Mouse (Mus musculus): ENCODE data around the gene S1pr3. TPM values are rescaled to one million over a fixed set of nuclear protein-coding genes. Genes with fewer than 3 reads are reported as not detected.
A peak's percentile ranks its signal among the peaks of the same experiment; 100 is the strongest.

Gene S1pr3
- polyA plus RNA-seq, 1 experiment from 2014 or later = 37.7 TPM

DNA sequence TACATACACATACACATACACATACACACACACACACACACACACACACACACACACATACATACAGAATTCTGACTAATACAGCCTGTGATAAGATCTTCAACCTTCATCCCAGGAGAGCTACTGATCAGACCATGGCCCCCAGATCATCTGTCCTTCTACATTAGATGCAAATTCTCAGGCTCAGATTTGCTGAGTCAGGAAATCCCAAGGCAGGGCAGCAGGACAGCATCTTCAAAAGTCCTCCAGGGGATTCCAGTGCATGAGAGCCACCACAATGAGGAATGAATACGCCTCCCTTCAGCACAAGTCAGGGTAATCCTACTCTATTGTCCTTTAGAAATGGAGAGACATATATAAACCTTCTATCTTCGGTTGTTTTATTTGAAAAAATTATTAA lies 23.5 kb upstream of the S1pr3 start:
- Histone ChIP-seq H3K9ac (no peak overlapping the region), H3K36me3 (no peaks in the 10 kb centered on the region), H3K4me1 (no peaks in the 10 kb centered on the region), H3K27ac (no peak overlapping the region), H3K27me3 (replicated peaks) (no peaks in the 10 kb centered on the region), H3K9me3 (no peaks in the 10 kb centered on the region), H3K4me2 (no peak overlapping the region), H3K4me3 (replicated peaks) (no peak overlapping the region)
- 66% methylated on average over 2 of the region's 2 CpGs for WGBS
- no peak for ATAC-seq (ENCODE audit: insufficient read depth, low FRiP score, low read depth)

DNA sequence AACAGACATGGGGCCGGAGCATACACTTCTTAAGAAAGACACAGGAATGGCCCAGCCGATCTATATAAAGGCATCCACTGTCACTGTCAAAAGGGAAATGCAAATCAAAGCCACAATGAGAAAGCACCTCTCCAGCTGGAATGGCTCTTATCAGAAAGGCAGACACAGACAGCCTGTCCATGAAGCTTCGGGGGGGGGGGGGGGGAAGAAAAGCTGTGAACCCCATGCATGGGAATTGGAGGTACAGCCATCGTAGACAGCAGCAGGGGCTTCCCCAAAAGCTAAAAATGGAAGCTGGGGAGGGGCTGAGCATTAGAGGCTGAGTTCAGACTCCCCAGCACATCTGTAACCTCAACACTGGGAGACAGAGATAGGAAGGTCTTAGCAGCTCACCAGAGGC lies 20.5 kb upstream of the S1pr3 start:
- Histone ChIP-seq H3K4me3 (replicated peaks) (no peak overlapping the region), H3K4me1 (no peaks in the 10 kb centered on the region), H3K27ac (no peak overlapping the region), H3K36me3 (no peaks in the 10 kb centered on the region), H3K9ac (no peak overlapping the region), H3K4me2 (no peak overlapping the region), H3K27me3 (replicated peaks) (no peaks in the 10 kb centered on the region), H3K9me3 (no peaks in the 10 kb centered on the region)
- 54% methylated on average over 4 of the region's 4 CpGs for WGBS
- no peak for ATAC-seq (ENCODE audit: insufficient read depth, low FRiP score, low read depth)

DNA sequence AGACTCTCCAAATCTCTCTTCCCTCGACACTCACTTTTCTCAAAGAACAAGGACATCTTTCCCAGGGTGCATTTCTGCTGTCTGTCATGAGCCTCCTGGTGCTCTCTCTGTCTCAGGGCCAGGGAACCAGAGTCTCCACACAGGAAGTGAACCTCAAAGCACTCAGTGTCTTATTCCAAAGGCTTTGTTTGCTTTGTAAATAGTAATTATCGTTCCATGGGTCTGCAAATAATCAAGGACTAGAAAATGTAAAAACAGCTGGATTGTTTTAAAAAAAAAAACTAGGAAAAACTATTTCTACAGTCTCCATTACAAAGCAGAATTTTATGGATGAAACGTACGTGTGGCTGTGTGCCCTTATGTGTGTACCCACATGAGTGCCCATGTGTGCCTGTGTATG lies 18.0 kb upstream of the S1pr3 start:
- no peaks in the 10 kb centered on the region for H3K9me3 ChIP-seq
- 38% methylated on average over 4 of the region's 4 CpGs for WGBS

DNA sequence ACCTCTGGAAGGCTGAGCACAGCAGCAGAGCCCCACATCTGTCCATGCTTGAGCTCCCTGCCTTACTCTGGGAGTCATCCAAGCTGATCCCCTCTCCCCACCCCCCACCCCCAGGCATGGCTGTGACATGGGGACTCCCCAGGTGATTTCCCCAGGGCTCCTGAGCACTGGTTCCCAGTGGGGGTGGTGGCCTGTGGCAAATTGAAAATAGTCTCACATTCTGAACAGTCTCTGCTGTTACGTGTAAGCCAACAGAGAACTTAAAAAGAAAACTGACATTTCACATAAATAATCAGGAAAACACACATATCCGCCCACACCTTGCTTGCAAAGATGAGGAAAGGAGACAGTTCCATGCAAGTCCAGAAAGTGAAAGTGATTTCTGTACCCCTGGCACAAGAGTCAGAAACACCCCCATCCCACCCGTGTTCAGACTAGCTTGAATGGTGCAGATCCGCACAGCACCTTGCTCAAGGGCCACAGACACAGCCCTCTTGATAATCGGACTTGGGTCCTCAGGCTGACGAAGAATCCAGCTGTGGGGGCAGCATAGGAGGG lies 17.0 kb upstream of the S1pr3 start:
- WGBS = 79% methylated on average over 6 of the region's 6 CpGs
- H3K9ac ChIP-seq = no peak overlapping the region
- no peak overlapping the region for H3K4me2 ChIP-seq
- no peaks in the 10 kb centered on the region for H3K36me3 ChIP-seq
- no peak overlapping the region for H3K27ac ChIP-seq
- H3K4me1 ChIP-seq = no peaks in the 10 kb centered on the region
- H3K9me3 ChIP-seq = no peaks in the 10 kb centered on the region
- no peak overlapping the region for H3K4me3 ChIP-seq (replicated peaks)
- no peak for ATAC-seq (ENCODE audit: insufficient read depth, low FRiP score, low read depth)
- H3K27me3 ChIP-seq (replicated peaks) = no peaks in the 10 kb centered on the region

More for the DNA sequence above, 18.0 kb upstream of the S1pr3 start:
- Histone ChIP-seq H3K9ac (no peak overlapping the region), H3K4me1 (no peaks in the 10 kb centered on the region), H3K4me3 (replicated peaks) (no peak overlapping the region), H3K36me3 (no peaks in the 10 kb centered on the region), H3K27ac (no peak overlapping the region; the same call in 1 of the 2 replicates), H3K4me2 (no peak overlapping the region), H3K27me3 (replicated peaks) (no peaks in the 10 kb centered on the region)
- no peak; the same call in 1 of the 2 replicates for ATAC-seq (ENCODE audit: insufficient read depth, low FRiP score, low read depth)

DNA sequence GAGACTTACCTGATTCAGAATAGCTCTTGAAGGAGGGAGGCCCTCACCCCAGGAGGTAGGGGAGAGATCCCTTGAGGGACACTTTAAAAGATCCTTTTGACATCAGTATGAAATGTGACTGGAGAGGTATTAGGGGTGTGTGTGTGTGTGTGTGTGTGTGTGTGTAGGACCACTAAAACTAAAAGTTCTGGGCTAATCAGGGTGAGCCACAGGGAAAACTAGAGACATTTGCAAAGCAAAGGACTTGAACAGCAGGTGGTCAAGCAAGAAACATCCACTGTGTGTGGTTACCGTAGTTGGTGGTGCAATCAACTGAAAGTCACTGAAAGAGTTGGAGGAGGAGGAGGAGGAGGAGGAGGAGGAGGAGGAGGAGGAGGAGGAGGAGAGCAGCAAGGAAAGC lies 16.2 kb upstream of the S1pr3 start:
- H3K36me3 ChIP-seq = no peaks in the 10 kb centered on the region
- WGBS = 71% methylated on average over 1 of the region's 1 CpGs
- ATAC-seq (ENCODE audit: insufficient read depth, low FRiP score, low read depth) = no peak

DNA sequence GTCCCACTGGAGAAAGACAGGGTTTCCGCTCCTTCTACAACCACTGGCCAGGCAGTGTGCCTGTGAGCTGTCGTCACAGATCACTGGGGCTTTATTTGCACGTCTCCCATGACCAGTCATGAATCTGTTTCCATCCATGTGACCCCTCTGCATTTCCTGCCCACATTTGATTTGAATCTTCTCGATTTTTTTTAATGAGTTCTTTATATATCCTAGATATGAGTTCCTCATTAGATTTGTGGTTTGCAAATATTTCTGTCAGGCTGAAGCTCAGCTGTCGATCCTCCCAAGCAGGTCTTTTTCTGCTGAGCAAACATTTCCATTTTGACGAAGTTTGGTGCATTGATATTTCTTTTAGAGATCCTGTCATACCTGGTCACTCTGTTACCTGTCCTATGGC lies 10.6 kb upstream of the S1pr3 start:
- H3K27ac ChIP-seq = no peak overlapping the region
- H3K4me1 ChIP-seq = peaks cover 4% of the 10 kb centered on the region; the same call in 1 of the 2 replicates
- no peak overlapping the region for H3K4me2 ChIP-seq
- H3K27me3 ChIP-seq (replicated peaks) = no peaks in the 10 kb centered on the region
- H3K4me3 ChIP-seq (replicated peaks) = no peak overlapping the region
- WGBS = 71% methylated on average over 6 of the region's 6 CpGs
- H3K36me3 ChIP-seq = no peaks in the 10 kb centered on the region
- no peak overlapping the region for H3K9ac ChIP-seq
- no peaks in the 10 kb centered on the region for H3K9me3 ChIP-seq
- no peak for ATAC-seq (ENCODE audit: insufficient read depth, low FRiP score, low read depth)

More for the DNA sequence above, 16.2 kb upstream of the S1pr3 start:
- no peaks in the 10 kb centered on the region for H3K27me3 ChIP-seq (replicated peaks)
- no peaks in the 10 kb centered on the region for H3K4me1 ChIP-seq
- H3K4me2 ChIP-seq = no peak overlapping the region
- H3K9me3 ChIP-seq = no peaks in the 10 kb centered on the region
- no peak overlapping the region for H3K27ac ChIP-seq
- no peak overlapping the region for H3K4me3 ChIP-seq (replicated peaks)
- H3K9ac ChIP-seq = no peak overlapping the region

DNA sequence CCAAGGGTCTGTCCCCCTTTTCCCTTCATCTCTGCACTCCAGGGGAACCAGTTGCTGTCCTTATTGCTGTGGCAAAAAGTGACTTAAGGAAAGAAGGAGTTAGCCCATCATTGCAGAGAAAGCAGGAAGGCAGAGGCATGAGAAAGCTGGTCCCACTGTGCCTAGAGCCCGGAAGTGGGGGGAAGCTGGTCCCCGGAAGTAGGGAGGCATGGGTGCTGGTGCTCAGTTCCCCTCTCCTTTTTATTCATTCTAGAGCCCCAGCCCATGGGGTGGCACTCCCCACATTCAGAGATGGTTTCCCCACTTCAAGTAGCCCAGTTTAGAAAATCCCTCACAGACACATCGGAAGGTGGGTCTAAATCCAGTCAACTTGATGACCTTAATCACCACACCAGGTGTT lies 8.9 kb upstream of the S1pr3 start:
- Histone ChIP-seq H3K9me3 (no peaks in the 10 kb centered on the region), H3K4me1 (peaks cover 4% of the 10 kb centered on the region; the same call in 1 of the 2 replicates), H3K27ac (no peak overlapping the region), H3K27me3 (replicated peaks) (no peaks in the 10 kb centered on the region), H3K9ac (no peak overlapping the region), H3K4me2 (no peak overlapping the region), H3K36me3 (no peaks in the 10 kb centered on the region), H3K4me3 (replicated peaks) (no peak overlapping the region)
- WGBS = 89% methylated on average over 3 of the region's 3 CpGs
- ATAC-seq (ENCODE audit: insufficient read depth, low FRiP score, low read depth) = no peak

DNA sequence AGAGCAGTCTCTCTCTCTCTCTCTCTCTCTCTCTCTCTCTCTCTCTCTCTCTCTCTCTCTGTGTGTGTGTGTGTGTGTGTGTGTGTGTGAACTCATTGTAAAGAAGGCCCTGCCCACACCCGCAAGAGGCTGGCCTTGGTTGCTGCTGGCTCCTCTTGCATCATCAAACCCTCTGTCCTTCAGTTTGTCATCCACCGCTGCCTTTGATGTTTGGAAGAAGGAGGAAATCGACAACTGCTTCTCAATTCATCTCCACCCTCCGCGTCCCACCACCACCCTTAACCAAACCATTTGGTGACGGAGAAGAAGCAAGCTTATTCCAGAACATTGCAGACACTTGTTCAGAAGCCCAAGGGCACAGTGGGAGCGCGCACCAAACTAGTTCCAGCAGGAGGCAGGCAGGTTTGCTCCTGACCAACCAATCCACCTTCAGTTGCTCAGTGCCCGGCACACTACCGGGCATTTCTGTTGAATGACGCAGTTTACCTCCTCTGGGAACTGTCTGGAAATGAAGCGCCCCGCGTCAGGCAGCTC lies 8.2 kb upstream of the S1pr3 start:
- H3K4me3 ChIP-seq (replicated peaks) = peak overlapping the region; percentile 34
- peak; percentile 53; the same call in 1 of the 2 replicates for ATAC-seq (ENCODE audit: insufficient read depth, low FRiP score, low read depth)
- H3K36me3 ChIP-seq = no peaks in the 10 kb centered on the region
- H3K9me3 ChIP-seq = no peaks in the 10 kb centered on the region
- H3K9ac ChIP-seq = no peak overlapping the region
- peaks cover 4% of the 10 kb centered on the region; the same call in 1 of the 2 replicates for H3K4me1 ChIP-seq
- WGBS = 24% methylated on average over 14 of the region's 14 CpGs
- H3K4me2 ChIP-seq = peak overlapping the region; percentile 81
- no peaks in the 10 kb centered on the region for H3K27me3 ChIP-seq (replicated peaks)
- no peak overlapping the region for H3K27ac ChIP-seq

DNA sequence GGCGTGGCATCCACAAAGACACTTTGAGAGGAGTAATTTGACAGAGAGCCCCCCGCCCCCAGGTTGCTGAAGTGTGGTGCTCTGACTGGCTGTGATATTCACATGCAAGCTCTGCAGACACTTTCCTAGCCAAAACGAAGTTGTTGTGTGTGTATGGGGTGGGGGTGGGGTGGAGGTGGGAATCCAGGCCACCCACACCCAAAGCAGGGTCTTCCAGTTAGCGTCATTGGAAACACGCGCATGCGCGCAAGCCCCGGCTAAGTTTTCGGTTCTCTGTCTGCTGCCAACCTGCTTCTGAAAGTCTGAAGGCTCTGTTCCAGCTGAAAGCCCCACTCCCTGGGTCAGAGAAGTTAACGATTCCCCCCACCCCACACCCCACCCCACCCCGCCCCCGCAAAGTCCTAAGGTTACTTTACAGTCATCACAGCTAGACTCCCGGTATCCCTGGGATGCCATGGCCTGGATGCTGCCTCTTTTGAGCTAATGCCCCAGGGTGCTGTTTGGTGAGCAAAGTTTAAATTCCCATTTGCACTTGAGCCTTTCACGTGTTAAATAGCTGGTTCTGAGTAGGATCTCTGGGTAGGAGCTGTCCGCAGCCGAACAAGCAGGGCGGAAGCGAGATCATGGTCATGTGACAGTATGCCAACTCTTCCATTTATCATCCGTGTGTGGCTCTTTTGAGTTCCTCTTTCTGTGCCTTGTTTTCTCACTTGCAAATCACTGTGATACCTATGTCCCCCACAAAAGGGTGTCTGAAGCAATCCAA lies 7.5 kb upstream of the S1pr3 start:
- Histone ChIP-seq H3K27ac (no peak overlapping the region), H3K4me3 (replicated peaks) (peak overlapping the region; percentile 34), H3K36me3 (no peaks in the 10 kb centered on the region), H3K9ac (no peak overlapping the region), H3K9me3 (no peaks in the 10 kb centered on the region), H3K27me3 (replicated peaks) (no peaks in the 10 kb centered on the region), H3K4me2 (peak overlapping the region; percentile 81), H3K4me1 (peaks cover 4% of the 10 kb centered on the region; the same call in 1 of the 2 replicates)
- no peak for ATAC-seq (ENCODE audit: insufficient read depth, low FRiP score, low read depth)
- WGBS = 5% methylated on average over 20 of the region's 20 CpGs

DNA sequence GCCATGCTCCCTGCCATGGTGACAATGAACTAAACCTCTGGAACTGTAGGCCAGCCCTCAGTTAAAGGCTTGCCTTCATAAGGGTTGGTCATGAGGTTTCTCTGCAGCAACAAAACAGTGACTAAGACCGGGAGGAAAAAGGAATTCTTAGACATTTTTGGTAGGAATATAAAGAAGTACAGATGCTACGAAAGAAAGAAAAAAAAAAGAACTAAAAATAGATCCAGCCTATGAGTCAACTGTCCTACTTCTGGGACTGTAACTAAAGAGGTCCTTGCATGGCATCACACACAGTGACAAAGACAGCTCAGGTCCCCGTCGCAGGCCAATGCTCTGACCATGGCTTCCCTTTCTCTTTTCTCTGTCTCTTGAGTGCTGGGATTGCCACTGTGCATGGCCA lies 3.9 kb upstream of the S1pr3 start:
- peaks cover 9% of the 10 kb centered on the region for H3K4me1 ChIP-seq
- H3K4me2 ChIP-seq = no peak overlapping the region
- no peaks in the 10 kb centered on the region for H3K27me3 ChIP-seq (replicated peaks)
- H3K9ac ChIP-seq = no peak overlapping the region
- H3K36me3 ChIP-seq = no peaks in the 10 kb centered on the region
- H3K9me3 ChIP-seq = no peaks in the 10 kb centered on the region
- no peak overlapping the region for H3K27ac ChIP-seq
- no peak overlapping the region for H3K4me3 ChIP-seq (replicated peaks)
- WGBS = 71% methylated on average over 4 of the region's 4 CpGs
- ATAC-seq (ENCODE audit: insufficient read depth, low FRiP score, low read depth) = no peak

DNA sequence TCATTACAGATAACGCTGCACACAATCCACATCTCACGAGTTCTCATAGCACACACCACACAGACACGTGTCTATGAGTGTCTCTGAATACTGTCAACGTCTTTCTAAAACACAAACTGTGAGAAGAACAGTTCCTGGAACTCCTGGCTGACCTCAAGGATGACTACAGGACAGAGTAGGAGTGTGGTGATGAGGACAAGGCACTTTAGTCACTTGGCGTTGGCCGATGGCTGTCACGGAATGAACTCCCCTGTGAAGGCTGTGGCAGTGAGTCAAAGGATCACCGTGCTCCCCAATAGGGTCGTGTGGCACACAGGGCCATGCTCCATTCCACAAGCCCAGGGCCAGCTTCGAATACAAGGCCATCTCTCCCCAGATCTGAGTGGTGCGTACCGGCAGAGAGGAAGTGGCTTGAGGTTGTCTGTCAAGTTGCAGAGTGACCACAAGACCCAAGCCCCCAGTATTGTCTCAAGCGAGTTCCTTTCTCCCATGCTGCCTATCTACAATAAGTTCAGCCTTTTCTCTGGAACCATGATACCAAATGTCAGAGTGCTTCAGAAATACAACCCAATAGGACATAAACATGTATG lies 2.6 kb upstream of the S1pr3 start:
- Histone ChIP-seq H3K4me2 (no peak overlapping the region), H3K9me3 (no peaks in the 10 kb centered on the region), H3K36me3 (no peaks in the 10 kb centered on the region), H3K4me3 (replicated peaks) (no peak overlapping the region), H3K27me3 (replicated peaks) (no peaks in the 10 kb centered on the region), H3K9ac (no peak overlapping the region), H3K4me1 (peaks cover 5% of the 10 kb centered on the region), H3K27ac (no peak overlapping the region)
- 82% methylated on average over 13 of the region's 13 CpGs for WGBS
- ATAC-seq (ENCODE audit: insufficient read depth, low FRiP score, low read depth) = no peak
